Mouse (Mus musculus) forebrain, embryonic 15.5 days (tissue): Measurements from ENCODE around the gene Adamtsl2. TPM values are rescaled to one million over a fixed set of nuclear protein-coding genes. Genes with fewer than 3 reads are reported as not detected.

Experiments
- ATAC-seq: fragments of 200-750 bp; cut with Nextera tagmentation; replicated peaks from 2 replicates; pipeline ENCODE4 v1.8.0; 2017; ENCODE audit warnings: mild to moderate bottlenecking, moderate TSS enrichment, moderate library complexity
- H3K27ac ChIP-seq: fragments of 300-500 bp; sonication (generic); replicated peaks from 2 replicates; pipeline ENCODE4 v1.5.1; 2015; ENCODE audit warnings: mild to moderate bottlenecking, inconsistent platforms
- H3K27me3 ChIP-seq: fragments of 300-500 bp; sonication (generic); 2 replicates; pipeline ENCODE4 v1.6.1; 2015; ENCODE audit warnings: inconsistent platforms
- H3K36me3 ChIP-seq: fragments of 300-500 bp; sonication (generic); 2 replicates; pipeline ENCODE4 v1.6.1; 2015; ENCODE audit warnings: mild to moderate bottlenecking, inconsistent platforms
- H3K4me1 ChIP-seq: fragments of 300-500 bp; sonication (generic); 2 replicates; pipeline ENCODE4 v1.6.1; 2015; ENCODE audit warnings: inconsistent platforms
- H3K4me2 ChIP-seq: fragments of 300-500 bp; sonication (generic); replicated peaks from 2 replicates; pipeline ENCODE4 v1.6.1; 2015; ENCODE audit warnings: mild to moderate bottlenecking, inconsistent platforms
- H3K4me3 ChIP-seq: fragments of 300-500 bp; sonication (generic); 2 replicates; pipeline ENCODE4 v1.5.1; 2015; ENCODE audit warnings: mild to moderate bottlenecking, inconsistent platforms
- H3K9ac ChIP-seq: fragments of 300-500 bp; sonication (generic); replicated peaks from 2 replicates; pipeline ENCODE4 v1.6.1; 2015; ENCODE audit warnings: mild to moderate bottlenecking, inconsistent platforms
- H3K9me3 ChIP-seq: fragments of 300-500 bp; sonication (generic); 2 replicates; pipeline ENCODE4 v1.6.1; 2016; ENCODE audit warnings: inconsistent platforms
- WGBS: fragments of 180-500 bp; shearing (Covaris S2); methylation state at CpG from one replicate; pipeline ENCODE4 v1.1.7; 2015; ENCODE audit warnings: mixed read lengths; 5-methylcytosine and 5-hydroxymethylcytosine counted together
- polyA plus RNA-seq: library from polyadenylated mRNA; unstranded; fragments of >200 nt; fragmentation: Nextera tagmentation; extraction: Ambion mirVana; gene quantifications from 2 replicates; pipeline ENCODE4 v1.2.1, GENCODE M21; 2015

Adamtsl2 gene
- polyA plus RNA-seq, 1 experiment from 2014 or later = 6.8 TPM

DNA sequence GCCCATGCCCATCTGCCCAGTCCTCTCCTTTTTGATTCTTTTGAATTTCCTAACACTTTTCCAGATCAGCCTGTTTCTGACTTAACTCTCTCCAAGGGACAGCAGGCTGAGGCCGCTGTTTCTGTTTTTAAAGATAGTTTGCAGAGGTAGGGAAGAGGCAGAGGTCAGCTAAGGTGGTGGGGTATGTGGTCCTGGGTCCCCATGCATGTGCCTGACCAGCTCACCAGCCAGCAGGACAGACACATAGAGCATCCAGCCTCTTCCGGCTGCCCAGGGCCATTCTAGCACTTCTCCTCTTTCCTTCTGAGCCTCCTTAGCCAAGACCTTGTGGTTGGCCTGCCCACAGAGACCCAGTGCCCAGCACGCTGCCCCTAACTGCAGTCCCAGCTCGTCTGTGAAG, 20.9 kb upstream of the Adamtsl2 start:
- Histone ChIP-seq H3K36me3 (no peaks in the 10 kb centered on the region), H3K9me3 (no peaks in the 10 kb centered on the region), H3K4me2 (no peak overlapping the region), H3K4me1 (peaks cover 3% of the 10 kb centered on the region; the same call in 1 of the 2 replicates), H3K27me3 (no peaks in the 10 kb centered on the region), H3K27ac (no peak overlapping the region), H3K9ac (no peak overlapping the region), H3K4me3 (no peak overlapping the region)
- 63% methylated on average over 4 of the region's 4 CpGs for WGBS
- ATAC-seq = no peak

DNA sequence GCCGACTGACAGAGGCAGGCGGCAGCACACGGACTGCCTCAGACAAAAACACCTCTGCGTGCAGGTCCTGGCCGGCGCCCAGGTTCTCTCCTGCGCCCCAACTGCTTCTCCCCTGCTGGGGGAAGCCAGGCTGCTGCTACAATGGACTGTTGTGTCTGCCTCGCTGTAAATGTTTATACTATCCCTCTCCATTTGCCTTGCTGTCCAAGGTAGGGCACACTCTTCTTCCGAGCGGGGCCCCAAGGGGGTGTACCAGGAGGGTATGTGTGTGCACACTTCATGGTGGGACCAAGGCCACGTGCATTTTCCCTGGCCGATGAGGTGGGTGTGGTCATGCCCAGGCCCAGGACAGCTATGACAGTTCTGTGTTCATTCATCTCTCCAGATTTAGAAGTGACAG, 20.4 kb upstream of the Adamtsl2 start:
- H3K4me3 ChIP-seq = no peak overlapping the region
- no peak overlapping the region for H3K27ac ChIP-seq
- no peak for ATAC-seq
- 50% methylated on average over 12 of the region's 12 CpGs for WGBS
- H3K9ac ChIP-seq = no peak overlapping the region
- H3K27me3 ChIP-seq = no peaks in the 10 kb centered on the region
- H3K9me3 ChIP-seq = no peaks in the 10 kb centered on the region
- no peaks in the 10 kb centered on the region for H3K36me3 ChIP-seq
- peaks cover 3% of the 10 kb centered on the region; the same call in 1 of the 2 replicates for H3K4me1 ChIP-seq
- H3K4me2 ChIP-seq = no peak overlapping the region

DNA sequence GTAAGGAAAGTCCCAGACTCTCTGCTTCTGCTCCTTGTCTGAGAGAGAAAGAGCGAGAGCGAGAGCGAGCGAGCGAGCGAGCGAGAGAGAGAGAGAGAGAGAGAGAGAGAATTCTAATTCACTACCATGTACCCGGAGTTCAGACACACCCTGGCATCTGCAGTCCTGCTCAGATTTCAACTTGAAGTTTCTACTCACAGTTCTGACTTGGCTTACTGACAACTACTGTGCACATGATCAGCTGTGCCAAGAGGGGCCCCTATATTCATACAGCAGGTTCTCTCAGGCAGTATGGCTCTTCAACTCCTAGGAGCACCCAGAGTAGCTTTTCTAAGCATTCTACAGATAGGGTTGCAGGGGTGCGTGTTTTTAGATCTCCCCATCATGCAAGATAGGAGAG, 20.0 kb upstream of the Adamtsl2 start:
- Histone ChIP-seq H3K27me3 (no peaks in the 10 kb centered on the region), H3K4me1 (peaks cover 3% of the 10 kb centered on the region; the same call in 1 of the 2 replicates)
- 80% methylated on average over 9 of the region's 9 CpGs for WGBS

DNA sequence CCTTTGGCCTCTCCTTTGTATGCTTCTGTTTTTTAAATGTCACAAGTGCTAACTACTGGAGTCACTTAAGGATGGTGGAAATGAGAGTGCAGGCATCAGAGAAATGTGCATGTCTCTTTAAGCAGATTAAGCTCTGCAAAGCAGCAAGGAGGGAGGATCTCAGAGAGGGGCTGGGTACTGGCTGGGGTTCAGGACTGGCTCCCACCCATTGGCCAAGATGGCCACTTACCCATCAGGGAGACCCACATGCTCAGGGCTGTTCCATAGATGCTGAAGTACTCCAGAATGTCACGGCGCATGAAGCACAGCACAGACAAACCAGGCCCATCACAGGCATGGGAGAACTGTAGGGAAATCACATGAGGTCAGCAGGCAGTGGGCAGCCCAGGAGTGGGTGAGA, 12.1 kb upstream of the Adamtsl2 start:
- WGBS = 85% methylated on average over 2 of the region's 2 CpGs
- Histone ChIP-seq H3K4me3 (no peak overlapping the region), H3K9me3 (no peaks in the 10 kb centered on the region), H3K27me3 (no peaks in the 10 kb centered on the region), H3K9ac (no peak overlapping the region), H3K27ac (no peak overlapping the region), H3K36me3 (no peaks in the 10 kb centered on the region), H3K4me1 (peaks cover 13% of the 10 kb centered on the region; the same call in 1 of the 2 replicates), H3K4me2 (no peak overlapping the region)
- ATAC-seq = no peak

More for the DNA sequence above, 20.0 kb upstream of the Adamtsl2 start:
- Histone ChIP-seq H3K27ac (no peak overlapping the region), H3K4me2 (no peak overlapping the region), H3K9me3 (no peaks in the 10 kb centered on the region), H3K9ac (no peak overlapping the region), H3K4me3 (no peak overlapping the region), H3K36me3 (no peaks in the 10 kb centered on the region)
- no peak for ATAC-seq

DNA sequence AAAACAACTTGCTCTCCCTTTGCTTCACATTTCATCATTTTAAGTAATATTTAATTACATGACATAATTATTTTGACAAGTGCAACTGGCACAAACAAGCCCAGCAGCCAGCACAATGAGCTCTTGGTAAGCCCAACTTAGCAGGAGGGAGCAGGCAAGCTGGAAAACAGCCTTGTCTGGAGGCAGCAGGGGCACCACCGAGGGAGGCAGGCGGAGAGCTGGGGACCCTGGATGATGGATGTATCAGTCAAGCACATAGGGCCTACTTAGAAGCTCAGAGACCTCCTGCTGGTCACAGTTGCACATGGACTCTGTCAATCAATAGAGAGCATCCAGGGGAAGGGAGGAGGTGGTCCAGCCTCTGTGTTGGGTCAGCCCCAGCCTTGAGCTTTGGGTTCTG, 11.2 kb upstream of the Adamtsl2 start:
- peaks cover 13% of the 10 kb centered on the region; the same call in 1 of the 2 replicates for H3K4me1 ChIP-seq
- no peak overlapping the region for H3K9ac ChIP-seq
- 53% methylated on average over 2 of the region's 2 CpGs for WGBS
- no peak for ATAC-seq
- no peak overlapping the region for H3K4me3 ChIP-seq
- no peaks in the 10 kb centered on the region for H3K9me3 ChIP-seq
- H3K36me3 ChIP-seq = no peaks in the 10 kb centered on the region
- H3K27ac ChIP-seq = no peak overlapping the region
- H3K27me3 ChIP-seq = no peaks in the 10 kb centered on the region
- H3K4me2 ChIP-seq = no peak overlapping the region

DNA sequence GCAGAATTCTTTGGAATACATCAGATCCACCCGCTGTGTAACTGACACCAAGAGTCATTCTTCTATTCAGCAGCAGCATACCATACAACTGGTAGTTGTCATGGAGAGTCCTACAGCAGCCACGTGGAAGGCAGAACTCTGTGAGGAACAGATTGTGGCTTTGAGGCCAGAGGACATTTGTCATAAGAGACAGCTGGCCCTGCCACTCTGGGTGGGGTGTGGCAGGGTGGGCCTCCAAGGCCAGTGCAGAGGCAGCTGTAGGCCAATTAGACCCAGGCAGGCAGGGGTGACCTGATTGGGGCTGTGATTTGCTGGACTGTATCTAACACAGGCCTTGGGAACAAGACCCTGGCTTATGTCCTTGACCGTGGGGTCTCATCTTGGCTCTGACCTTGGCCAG, 9.5 kb upstream of the Adamtsl2 start:
- Histone ChIP-seq H3K4me2 (no peak overlapping the region), H3K4me1 (peaks cover 13% of the 10 kb centered on the region; the same call in 1 of the 2 replicates), H3K36me3 (no peaks in the 10 kb centered on the region), H3K27me3 (no peaks in the 10 kb centered on the region), H3K27ac (no peak overlapping the region), H3K9me3 (no peaks in the 10 kb centered on the region), H3K4me3 (no peak overlapping the region), H3K9ac (no peak overlapping the region)
- 60% methylated on average over 3 of the region's 3 CpGs for WGBS
- no peak for ATAC-seq

DNA sequence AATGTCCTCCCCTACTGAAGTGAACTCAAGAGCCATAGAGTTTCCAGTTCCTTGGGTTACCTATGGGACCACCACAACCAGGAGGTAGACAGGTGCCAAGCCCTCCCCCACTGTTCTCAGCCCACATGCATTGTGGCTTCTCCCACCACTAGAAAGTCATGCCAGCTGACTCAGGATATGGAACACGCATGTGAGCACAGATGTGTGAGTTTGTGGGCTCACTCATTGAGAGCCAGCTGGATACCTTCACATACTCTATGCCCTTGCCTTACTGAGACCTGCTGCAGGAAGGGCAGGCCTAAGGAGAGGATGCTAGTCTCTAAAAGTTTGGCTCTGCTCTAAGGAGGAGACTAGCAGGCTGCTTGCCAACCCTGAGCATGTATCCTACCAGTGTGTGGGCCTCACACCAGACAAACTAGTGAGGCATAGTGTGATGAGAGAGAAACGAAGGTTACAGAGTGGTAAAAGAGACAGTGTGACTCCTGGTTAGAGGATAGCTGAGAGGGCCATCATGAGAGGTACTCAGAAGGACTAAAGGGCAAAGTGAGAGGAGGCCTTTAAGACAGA, 8.8 kb upstream of the Adamtsl2 start:
- Histone ChIP-seq H3K27ac (no peak overlapping the region), H3K4me1 (peaks cover 13% of the 10 kb centered on the region; the same call in 1 of the 2 replicates), H3K9me3 (no peaks in the 10 kb centered on the region), H3K27me3 (no peaks in the 10 kb centered on the region), H3K4me2 (no peak overlapping the region), H3K36me3 (no peaks in the 10 kb centered on the region), H3K4me3 (no peak overlapping the region), H3K9ac (no peak overlapping the region)
- ATAC-seq = no peak
- 80% methylated on average over 2 of the region's 2 CpGs for WGBS

DNA sequence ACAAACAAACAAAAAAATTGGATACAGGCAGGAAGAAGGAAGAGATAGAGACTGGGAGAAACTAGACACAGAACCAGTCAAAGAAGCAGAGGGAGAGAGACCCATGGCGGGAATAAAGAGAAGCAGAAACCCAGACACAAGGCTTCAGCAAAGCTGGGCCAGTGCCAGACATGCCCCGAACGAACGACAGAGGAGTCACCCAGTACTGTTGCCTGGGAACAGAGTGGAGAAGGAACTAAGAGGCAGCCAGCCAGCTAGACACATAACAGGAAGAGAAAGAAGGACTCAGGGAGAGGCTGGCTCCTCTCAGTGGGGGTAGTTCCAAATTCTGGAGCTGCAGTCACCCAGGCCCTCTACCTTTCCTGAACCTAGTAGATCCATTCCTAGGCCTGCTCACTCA, 8.0 kb upstream of the Adamtsl2 start:
- Histone ChIP-seq H3K27ac (no peak overlapping the region), H3K4me3 (no peak overlapping the region), H3K27me3 (no peaks in the 10 kb centered on the region), H3K36me3 (no peaks in the 10 kb centered on the region), H3K9me3 (no peaks in the 10 kb centered on the region), H3K4me1 (peaks cover 13% of the 10 kb centered on the region; the same call in 1 of the 2 replicates), H3K9ac (no peak overlapping the region), H3K4me2 (no peak overlapping the region)
- WGBS = 6% methylated on average over 4 of the region's 4 CpGs
- peak; percentile 57 for ATAC-seq

DNA sequence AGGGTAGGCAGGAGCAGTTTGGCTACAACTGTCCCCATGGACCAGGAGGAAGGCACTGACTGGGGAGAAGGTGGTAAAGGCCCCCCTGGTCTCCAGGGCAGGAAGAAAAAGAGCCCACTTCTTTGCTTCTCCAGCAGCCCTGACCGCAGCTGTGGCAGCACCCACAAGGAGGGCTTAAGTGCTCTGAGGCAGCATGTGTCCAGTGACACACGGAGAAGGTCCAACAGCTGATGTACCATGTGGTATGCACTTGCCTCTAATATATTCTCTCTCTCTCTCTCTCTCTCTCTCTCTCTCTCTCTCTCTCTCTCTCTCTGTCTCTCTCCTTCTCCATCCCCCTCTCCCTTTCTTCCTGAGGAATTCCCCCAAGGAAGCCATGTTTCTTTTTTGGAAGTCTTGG, 7.2 kb upstream of the Adamtsl2 start, which contains the start of gene Mymk:
TSS of gene Mymk (minus strand) at position 202 of the 400 bp plus-strand sequence.
- WGBS = 80% methylated on average over 2 of the region's 2 CpGs
- H3K9ac ChIP-seq = no peak within 1 kb of the TSS
- H3K4me3 ChIP-seq = no peak within 1 kb of the TSS
- no peak for ATAC-seq
- H3K4me2 ChIP-seq = no peak within 1 kb of the TSS
- H3K4me1 ChIP-seq = peaks cover 13% of the 10 kb centered on the region; the same call in 1 of the 2 replicates
- H3K9me3 ChIP-seq = no peaks in the 10 kb centered on the region
- H3K36me3 ChIP-seq = no peaks in the 10 kb centered on the region
- no peaks in the 10 kb centered on the region for H3K27me3 ChIP-seq
- H3K27ac ChIP-seq = no peak within 1 kb of the TSS

DNA sequence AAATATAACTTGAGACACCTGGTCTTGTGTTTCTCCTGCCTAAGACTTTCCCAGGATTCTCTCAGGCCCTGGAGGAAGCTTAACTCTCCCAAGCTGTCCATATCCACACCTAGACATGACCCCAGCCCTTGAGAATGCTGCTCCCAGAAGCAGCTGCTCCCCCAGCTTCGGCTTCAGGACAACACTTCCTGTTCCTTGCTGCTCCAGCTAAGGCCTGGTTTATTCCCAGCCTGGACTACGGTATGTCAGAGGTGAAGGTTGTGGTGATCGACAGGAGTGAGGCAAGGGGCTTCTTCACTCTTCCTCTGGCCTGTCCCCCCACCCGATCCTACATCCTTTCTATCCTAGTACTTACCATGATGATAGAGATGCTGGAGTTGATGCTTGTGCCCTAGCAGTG, 5.8 kb upstream of the Adamtsl2 start:
- H3K36me3 ChIP-seq = no peaks in the 10 kb centered on the region
- no peak overlapping the region for H3K4me2 ChIP-seq
- H3K27ac ChIP-seq = no peak overlapping the region
- H3K27me3 ChIP-seq = no peaks in the 10 kb centered on the region
- no peak for ATAC-seq
- no peaks in the 10 kb centered on the region for H3K9me3 ChIP-seq
- WGBS = 85% methylated on average over 4 of the region's 4 CpGs
- H3K4me1 ChIP-seq = peaks cover 16% of the 10 kb centered on the region; the same call in 1 of the 2 replicates
- no peak overlapping the region for H3K4me3 ChIP-seq
- H3K9ac ChIP-seq = no peak overlapping the region

DNA sequence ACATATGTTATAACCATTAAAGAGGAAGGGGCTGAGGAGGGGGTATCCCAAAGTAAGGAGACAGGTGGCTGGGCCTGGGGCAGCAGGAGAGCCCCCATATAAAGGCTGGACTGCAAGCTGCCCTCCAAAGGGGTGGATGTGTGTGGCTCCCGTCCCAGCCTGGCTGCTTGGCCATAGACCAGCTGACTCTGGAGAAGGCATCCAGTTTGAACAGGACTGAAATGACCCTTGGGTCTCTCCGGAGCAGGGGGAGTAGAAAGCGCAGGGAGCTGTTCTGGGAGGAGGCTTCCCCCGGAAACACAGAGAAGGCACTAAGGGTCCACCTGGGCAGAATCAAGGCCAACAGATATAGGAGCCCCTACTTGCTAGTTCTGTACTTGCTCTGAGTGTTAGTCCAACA, 4.4 kb upstream of the Adamtsl2 start:
- Histone ChIP-seq H3K36me3 (no peaks in the 10 kb centered on the region), H3K4me3 (no peak overlapping the region), H3K9me3 (no peaks in the 10 kb centered on the region), H3K27ac (no peak overlapping the region), H3K9ac (no peak overlapping the region), H3K4me1 (peaks cover 30% of the 10 kb centered on the region), H3K4me2 (no peak overlapping the region), H3K27me3 (no peaks in the 10 kb centered on the region)
- no peak for ATAC-seq
- 84% methylated on average over 4 of the region's 4 CpGs for WGBS

DNA sequence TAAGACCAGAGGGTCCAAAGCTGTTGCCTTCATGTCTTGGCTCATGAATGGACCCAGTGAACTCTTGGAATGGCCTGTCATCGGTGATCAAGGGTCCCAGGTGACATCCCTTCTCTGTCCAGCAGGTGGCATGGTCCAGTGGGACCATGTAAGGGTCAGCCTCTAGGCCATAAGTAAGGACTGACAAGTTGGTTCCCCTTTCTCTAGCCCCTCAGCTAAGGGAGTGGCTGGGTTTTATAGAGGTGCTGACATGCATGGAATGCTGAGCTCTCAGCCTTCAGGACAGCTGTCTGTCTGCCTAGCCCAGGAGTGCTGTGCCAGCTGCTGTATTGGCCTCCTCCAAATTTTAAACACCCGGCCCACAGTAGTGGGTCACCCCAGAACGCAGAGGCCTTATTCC, 3.7 kb upstream of the Adamtsl2 start:
- H3K9me3 ChIP-seq = no peaks in the 10 kb centered on the region
- H3K4me3 ChIP-seq = no peak overlapping the region
- no peak overlapping the region for H3K4me2 ChIP-seq
- ATAC-seq = no peak
- H3K27me3 ChIP-seq = no peaks in the 10 kb centered on the region
- no peak overlapping the region for H3K9ac ChIP-seq
- 74% methylated on average over 3 of the region's 3 CpGs for WGBS
- H3K36me3 ChIP-seq = no peaks in the 10 kb centered on the region
- no peak overlapping the region for H3K27ac ChIP-seq
- H3K4me1 ChIP-seq = peaks cover 34% of the 10 kb centered on the region

DNA sequence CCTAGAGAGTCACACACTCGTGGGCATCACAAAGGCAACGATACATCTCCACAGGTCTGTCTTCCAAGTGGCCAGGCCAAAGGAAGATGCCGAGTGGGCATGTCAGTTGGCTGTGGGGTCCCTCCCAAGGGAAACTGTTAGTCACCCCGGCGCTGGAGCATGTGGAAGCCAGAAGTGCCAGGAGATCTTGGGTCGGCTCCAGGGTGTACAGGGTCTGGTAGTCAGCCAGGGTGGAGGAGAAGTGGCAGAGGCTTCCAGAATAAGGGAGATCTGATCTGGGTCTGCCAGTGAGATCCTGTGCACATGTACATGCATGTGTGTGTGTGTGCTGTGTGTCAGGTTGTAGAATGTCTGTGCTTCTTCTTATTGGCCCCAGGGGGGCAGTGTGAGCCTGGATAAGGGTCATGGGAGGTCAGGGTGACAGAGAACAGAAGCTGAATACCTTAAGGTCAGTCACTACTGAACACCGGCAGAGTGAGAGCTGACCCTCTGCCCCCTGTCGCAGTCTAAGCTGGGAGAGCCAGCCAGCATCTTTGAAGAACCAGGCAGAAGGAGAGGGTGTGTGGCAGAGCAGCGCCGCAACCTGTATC, 1.4 kb upstream of the Adamtsl2 start:
- 57% methylated on average over 10 of the region's 10 CpGs for WGBS
- Histone ChIP-seq H3K4me3 (no peak overlapping the region), H3K4me1 (peaks cover 24% of the 10 kb centered on the region), H3K27ac (no peak overlapping the region), H3K9ac (no peak overlapping the region), H3K4me2 (no peak overlapping the region), H3K36me3 (no peaks in the 10 kb centered on the region), H3K9me3 (no peaks in the 10 kb centered on the region), H3K27me3 (no peaks in the 10 kb centered on the region)
- no peak for ATAC-seq
